Mouse (Mus musculus) stomach, embryonic 16.5 days (tissue): ENCODE results near the gene Phc3. TPM values are rescaled to one million over a fixed set of nuclear protein-coding genes. Genes with fewer than 3 reads are reported as not detected.
A peak's percentile ranks its signal among the peaks of the same experiment; 100 is the strongest.

Source experiments
- ATAC-seq: fragments of 200-750 bp; cut with Nextera tagmentation; 2 replicates; pipeline ENCODE4 v1.8.0; 2017; ENCODE audit warnings: moderate number of reproducible peaks, moderate TSS enrichment; ENCODE audit not compliant: insufficient read depth, low FRiP score
- H3K27ac ChIP-seq: fragments of 300-500 bp; sonication (generic); 2 replicates; pipeline ENCODE4 v1.5.1; 2014; ENCODE audit warnings: low read length
- H3K27me3 ChIP-seq: fragments of 300-500 bp; sonication (generic); 2 replicates; pipeline ENCODE4 v1.6.1; 2014; ENCODE audit warnings: low read length, control low read depth, mixed read lengths; ENCODE audit not compliant: control insufficient read depth, insufficient read depth
- H3K36me3 ChIP-seq: fragments of 300-500 bp; sonication (generic); 2 replicates; pipeline ENCODE4 v1.6.1; 2014; ENCODE audit warnings: low read length; ENCODE audit not compliant: control insufficient read depth, insufficient read depth
- H3K4me1 ChIP-seq: fragments of 300-500 bp; sonication (generic); 2 replicates; pipeline ENCODE4 v1.6.1; 2014; ENCODE audit warnings: low read length, control low read depth, mixed read lengths; ENCODE audit not compliant: control insufficient read depth, insufficient read depth
- H3K4me2 ChIP-seq: fragments of 300-500 bp; sonication (generic); 2 replicates; pipeline ENCODE4 v1.6.1; 2014; ENCODE audit warnings: low read depth, low read length, mixed read lengths
- H3K4me3 ChIP-seq: fragments of 300-500 bp; sonication (generic); replicated peaks from 2 replicates; pipeline ENCODE4 v1.5.1; 2014; ENCODE audit warnings: mild to moderate bottlenecking, low read length
- H3K9ac ChIP-seq: fragments of 300-500 bp; sonication (generic); 2 replicates; pipeline ENCODE4 v1.6.1; 2014; ENCODE audit warnings: low read length
- H3K9me3 ChIP-seq: fragments of 300-500 bp; sonication (generic); replicated peaks from 2 replicates; pipeline ENCODE4 v1.6.1; 2016; ENCODE audit warnings: low read length, control low read depth; ENCODE audit not compliant: control insufficient read depth
- WGBS: fragments of 180-500 bp; shearing (Covaris S2); extraction: QIAGEN DNeasy Blood & Tissue Kit; methylation state at CpG from one replicate; pipeline ENCODE4 v1.1.7; 2014; 5-methylcytosine and 5-hydroxymethylcytosine counted together
- polyA plus RNA-seq: library from polyadenylated mRNA; unstranded; fragments of >200 nt; fragmentation: Nextera tagmentation; extraction: Ambion mirVana; gene quantifications from 2 replicates; pipeline ENCODE4 v1.2.1, GENCODE M21; 2015

Gene Phc3
- polyA plus RNA-seq, 1 experiment from 2014 or later: 6.8 TPM

- 50% methylated on average over 8 of the region's 8 CpGs for WGBS
- no peaks in the 10 kb centered on the region for H3K27me3 ChIP-seq
- no peaks in the 10 kb centered on the region for H3K36me3 ChIP-seq
- H3K4me3 ChIP-seq: no peak overlapping the region
- H3K27ac ChIP-seq: no peak overlapping the region
- no peak overlapping the region for H3K9ac ChIP-seq
- H3K9me3 ChIP-seq: no peaks in the 10 kb centered on the region
- H3K4me1 ChIP-seq: peaks cover 4% of the 10 kb centered on the region; the same call in 1 of the 2 replicates
- no peak overlapping the region for H3K4me2 ChIP-seq
- no peak for ATAC-seq
Observed at GRCm38 (mm10) chr3:30982924-30983536, 13.8 kb upstream of the Phc3 start.

- Histone ChIP-seq H3K9me3 (no peaks in the 10 kb centered on the region), H3K4me2 (no peak overlapping the region), H3K9ac (no peak overlapping the region), H3K4me3 (no peak overlapping the region), H3K27me3 (no peaks in the 10 kb centered on the region), H3K4me1 (peaks cover 4% of the 10 kb centered on the region; the same call in 1 of the 2 replicates), H3K36me3 (no peaks in the 10 kb centered on the region), H3K27ac (peak overlapping the region; percentile 36; the same call in 1 of the 2 replicates)
- peak; percentile 85; the same call in 1 of the 2 replicates for ATAC-seq
- 57% methylated on average over 5 of the region's 5 CpGs for WGBS
Observed at GRCm38 (mm10) chr3:30981616-30982380, 12.6 kb upstream of the Phc3 start.

DNA sequence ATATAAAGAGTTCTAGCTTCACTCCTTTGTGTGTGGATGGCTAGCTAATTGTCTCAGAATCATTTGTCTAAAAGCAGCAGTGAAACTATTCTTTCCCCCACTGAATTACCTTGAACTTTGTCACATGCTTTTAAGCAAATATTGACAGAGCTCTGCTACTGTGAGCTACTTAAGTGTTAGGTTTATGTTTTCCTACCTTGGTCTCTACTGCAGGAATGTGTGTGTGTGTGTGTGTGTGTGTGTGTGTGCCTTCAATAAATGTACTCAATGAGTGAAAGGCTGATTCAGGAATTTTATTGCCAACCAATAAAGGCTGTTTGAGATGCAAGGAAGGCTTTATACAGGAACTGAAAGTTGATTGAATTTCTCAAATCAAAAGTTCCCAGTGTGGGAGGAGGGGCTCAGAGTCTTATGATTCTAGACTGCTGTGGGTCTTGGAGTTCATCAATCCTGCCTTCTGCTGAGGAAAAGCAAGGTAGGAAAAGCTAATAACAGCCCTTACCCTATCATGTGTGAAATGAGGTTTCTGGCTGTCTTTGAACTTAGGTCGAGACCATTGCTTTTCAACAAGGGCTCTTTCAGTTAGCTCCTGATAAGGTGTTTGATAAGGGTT is 7.9 kb upstream of the Phc3 start:
- Histone ChIP-seq H3K27ac (peak overlapping the region; percentile 74), H3K4me2 (no peak overlapping the region), H3K4me1 (peaks cover 4% of the 10 kb centered on the region; the same call in 1 of the 2 replicates), H3K4me3 (no peak overlapping the region), H3K9ac (no peak overlapping the region), H3K36me3 (no peaks in the 10 kb centered on the region), H3K9me3 (no peaks in the 10 kb centered on the region), H3K27me3 (no peaks in the 10 kb centered on the region)
- 28% methylated on average over 1 of the region's 1 CpGs for WGBS
- ATAC-seq: peak; percentile 77; the same call in 1 of the 2 replicates

DNA sequence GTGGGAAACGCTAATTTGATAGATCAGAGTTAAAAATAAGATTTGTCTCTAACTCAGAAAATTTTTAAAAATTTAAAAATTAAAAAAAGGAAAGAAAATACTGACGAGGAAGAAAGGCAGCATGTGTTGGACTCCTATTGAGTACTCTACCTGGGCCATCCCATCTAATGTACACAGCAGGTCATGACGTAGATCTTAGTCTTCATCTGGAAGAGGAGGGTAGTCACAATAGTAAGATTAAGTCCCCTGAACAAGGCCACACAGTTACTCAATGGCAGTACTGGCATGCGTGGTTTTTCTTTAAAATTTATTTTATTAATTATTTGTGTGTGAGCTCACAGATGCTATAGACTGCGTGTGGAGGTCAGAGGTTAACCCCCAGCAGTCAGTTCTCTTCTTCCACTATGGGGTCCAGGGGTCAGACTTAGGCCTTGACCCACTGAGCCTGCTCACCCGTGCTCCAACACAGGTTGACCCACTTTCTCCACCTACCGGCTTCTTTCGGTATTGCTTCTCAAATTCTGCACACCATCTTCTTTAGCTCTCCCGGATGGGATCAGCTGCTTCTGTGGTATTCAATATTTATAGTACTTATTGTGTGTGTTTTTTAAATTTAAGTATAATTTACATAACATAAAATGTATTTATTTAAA is 6.0 kb upstream of the Phc3 start:
- ATAC-seq: no peak
- WGBS: 49% methylated on average over 9 of the region's 9 CpGs
- H3K9me3 ChIP-seq: no peaks in the 10 kb centered on the region

DNA sequence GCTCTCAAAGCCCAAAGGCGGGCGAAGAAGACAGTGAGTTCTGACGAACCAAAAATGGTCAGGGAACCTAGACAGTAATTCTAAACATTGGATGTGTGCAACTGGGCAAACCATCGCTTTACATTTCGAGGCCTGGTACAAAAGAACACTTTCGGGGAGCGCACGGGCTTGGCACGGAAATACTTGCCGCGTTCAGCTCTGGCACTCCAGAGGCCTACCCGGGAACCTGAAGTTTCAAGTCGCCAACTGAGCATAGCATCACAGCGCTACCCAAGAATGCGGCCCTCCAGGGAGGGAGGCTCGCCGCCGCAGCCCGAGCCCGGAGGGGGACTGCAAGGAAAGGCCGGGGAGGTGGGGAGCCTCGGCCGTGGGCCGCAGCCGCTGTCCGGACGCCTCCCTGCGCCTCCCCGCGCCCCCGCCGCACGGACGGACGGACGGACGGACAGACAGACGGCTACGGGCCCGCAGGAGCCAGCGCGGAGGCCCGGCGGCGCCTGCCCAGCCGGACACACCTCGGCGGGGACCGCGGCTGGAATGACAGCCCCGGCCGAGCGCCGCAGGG is 603 bp downstream of the Phc3 start:
- under 1% methylated on average over 54 of the region's 54 CpGs for WGBS

More for the DNA sequence above, 6.0 kb upstream of the Phc3 start:
- Histone ChIP-seq H3K27me3 (no peaks in the 10 kb centered on the region), H3K4me3 (no peak overlapping the region), H3K9ac (no peak overlapping the region), H3K27ac (no peak overlapping the region), H3K4me2 (no peak overlapping the region), H3K36me3 (no peaks in the 10 kb centered on the region), H3K4me1 (peaks cover under 1% of the 10 kb centered on the region; the same call in 1 of the 2 replicates)

GRCm38 (mm10) chr3:30965644-30966043 is 3.6 kb downstream of the Phc3 start:
- Histone ChIP-seq H3K4me1 (peaks cover 12% of the 10 kb centered on the region), H3K4me3 (no peak overlapping the region)
- 92% methylated on average over 13 of the region's 13 CpGs for WGBS

More for the DNA sequence above, 603 bp downstream of the Phc3 start:
- Histone ChIP-seq H3K9ac (peak overlapping the region; percentile 84), H3K27me3 (no peaks in the 10 kb centered on the region), H3K4me1 (peaks cover 12% of the 10 kb centered on the region), H3K9me3 (no peaks in the 10 kb centered on the region), H3K4me2 (peak overlapping the region; percentile 76), H3K27ac (peak overlapping the region; percentile 82), H3K4me3 (peak overlapping the region; percentile 82), H3K36me3 (peaks cover 8% of the 10 kb centered on the region; the same call in 1 of the 2 replicates)
- peak; percentile 59 for ATAC-seq

DNA sequence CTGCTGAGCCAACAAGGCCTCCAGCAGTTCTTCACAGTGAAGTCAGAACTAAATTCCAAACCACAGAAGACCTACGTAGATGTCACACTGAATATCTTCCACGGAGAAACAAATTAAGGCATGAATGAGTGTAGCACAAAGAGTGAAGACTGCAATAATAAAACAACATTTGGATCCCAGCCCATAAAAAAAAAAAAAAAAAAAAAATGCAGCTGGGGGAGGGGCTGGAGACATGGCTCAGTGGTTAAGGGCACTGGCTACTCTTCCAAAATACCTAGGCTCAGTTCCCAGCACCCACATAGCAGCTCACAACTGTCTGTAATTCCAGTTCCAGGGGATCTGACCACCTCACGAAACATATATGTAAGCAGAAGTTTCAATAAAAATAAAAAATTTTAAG is 5.0 kb downstream of the Phc3 start:
- no peaks in the 10 kb centered on the region for H3K9me3 ChIP-seq
- WGBS: 91% methylated on average over 3 of the region's 3 CpGs
- H3K27ac ChIP-seq: no peak overlapping the region
- no peak for ATAC-seq
- no peak overlapping the region for H3K4me2 ChIP-seq
- peaks cover 28% of the 10 kb centered on the region for H3K36me3 ChIP-seq
- H3K4me1 ChIP-seq: peaks cover 10% of the 10 kb centered on the region
- no peak overlapping the region for H3K4me3 ChIP-seq
- no peaks in the 10 kb centered on the region for H3K27me3 ChIP-seq
- H3K9ac ChIP-seq: no peak overlapping the region

More at GRCm38 (mm10) chr3:30965644-30966043, 3.6 kb downstream of the Phc3 start:
- Histone ChIP-seq H3K27me3 (no peaks in the 10 kb centered on the region), H3K27ac (no peak overlapping the region), H3K9me3 (no peaks in the 10 kb centered on the region), H3K4me2 (no peak overlapping the region), H3K9ac (no peak overlapping the region), H3K36me3 (peaks cover 23% of the 10 kb centered on the region)
- no peak for ATAC-seq

GRCm38 (mm10) chr3:30963100-30963499 is 6.1 kb downstream of the Phc3 start:
- Histone ChIP-seq H3K4me3 (no peak overlapping the region), H3K9me3 (no peaks in the 10 kb centered on the region), H3K27ac (no peak overlapping the region), H3K4me1 (peaks cover 9% of the 10 kb centered on the region), H3K36me3 (peaks cover 30% of the 10 kb centered on the region), H3K4me2 (no peak overlapping the region), H3K27me3 (no peaks in the 10 kb centered on the region), H3K9ac (no peak overlapping the region)
- WGBS: 91% methylated on average over 4 of the region's 4 CpGs
- ATAC-seq: no peak
